Mouse (Mus musculus): ENCODE results near the gene Rassf2.
A peak's percentile ranks its signal among the peaks of the same experiment; 100 is the strongest.

Gene Rassf2

GRCm38 (mm10) chr2:132034590-132035469 lies 4.8 kb upstream of the Rassf2 start:
- DNase-seq (ENCODE audit: extremely low spot score, low spot score), result no peak

- DNase-seq (ENCODE audit: extremely low spot score, low spot score), result no peak
Measured at GRCm38 (mm10) chr2:132031364-132032095, 1.5 kb upstream of the Rassf2 start.

- DNase-seq (ENCODE audit: extremely low spot score, low spot score), result no peak
Measured at GRCm38 (mm10) chr2:132030418-132031363, 633 bp upstream of the Rassf2 start.

- DNase-seq (ENCODE audit: extremely low spot score, low spot score), result peak; percentile 58
Measured at GRCm38 (mm10) chr2:132028894-132029605, 1.0 kb downstream of the Rassf2 start.

GRCm38 (mm10) chr2:132028107-132028506 lies 2.0 kb downstream of the Rassf2 start:
- no peak for DNase-seq (ENCODE audit: extremely low spot score, low spot score)

- no peak for DNase-seq (ENCODE audit: extremely low spot score, low spot score)
Measured at GRCm38 (mm10) chr2:132027366-132027765, 2.7 kb downstream of the Rassf2 start.

- DNase-seq (ENCODE audit: extremely low spot score, low spot score), result no peak
Measured at GRCm38 (mm10) chr2:132024028-132024427, 6.0 kb downstream of the Rassf2 start.

GRCm38 (mm10) chr2:132022621-132023020 lies 7.4 kb downstream of the Rassf2 start:
- no peak for DNase-seq (ENCODE audit: extremely low spot score, low spot score)

GRCm38 (mm10) chr2:132021616-132022015 lies 8.4 kb downstream of the Rassf2 start:
- no peak for DNase-seq (ENCODE audit: extremely low spot score, low spot score)

- DNase-seq (ENCODE audit: extremely low spot score, low spot score), result no peak
Measured at GRCm38 (mm10) chr2:132020991-132021541, 9.0 kb downstream of the Rassf2 start.

GRCm38 (mm10) chr2:132020420-132020819 lies 9.6 kb downstream of the Rassf2 start:
- no peak for DNase-seq (ENCODE audit: extremely low spot score, low spot score)

GRCm38 (mm10) chr2:132019372-132019811 lies 10.7 kb downstream of the Rassf2 start:
- DNase-seq (ENCODE audit: extremely low spot score, low spot score), result no peak

GRCm38 (mm10) chr2:132018156-132018555 lies 11.9 kb downstream of the Rassf2 start:
- no peak for DNase-seq (ENCODE audit: extremely low spot score, low spot score)

- DNase-seq (ENCODE audit: extremely low spot score, low spot score), result no peak
Measured at GRCm38 (mm10) chr2:132017611-132018010, 12.4 kb downstream of the Rassf2 start.

GRCm38 (mm10) chr2:132016034-132016433 lies 14.0 kb downstream of the Rassf2 start:
- DNase-seq (ENCODE audit: extremely low spot score, low spot score), result no peak

- no peak for DNase-seq (ENCODE audit: extremely low spot score, low spot score)
Measured at GRCm38 (mm10) chr2:132013152-132013551, 16.9 kb downstream of the Rassf2 start.

- DNase-seq (ENCODE audit: extremely low spot score, low spot score), result no peak
Measured at GRCm38 (mm10) chr2:132010781-132011180, 19.3 kb downstream of the Rassf2 start.

- no peak for DNase-seq (ENCODE audit: extremely low spot score, low spot score)
Measured at GRCm38 (mm10) chr2:132008186-132008585, 21.9 kb downstream of the Rassf2 start.

- DNase-seq (ENCODE audit: extremely low spot score, low spot score), result no peak
Measured at GRCm38 (mm10) chr2:132007475-132007819, 22.6 kb downstream of the Rassf2 start.

All from neural tube, embryonic 10.5 days (tissue).